Mouse (Mus musculus) kidney, embryonic 14.5 days (tissue): ENCODE measurements at regions not wholly inside any gene's neighbourhood (a gene's known extent, or its start where the extent isn't known, plus 50 kb on each side); places are given as distances from the start of the nearest gene placed in this dataset.

Experiments used
- ATAC-seq: fragments of 200-750 bp; cut with Nextera tagmentation; 2 replicates; pipeline ENCODE4 v1.8.0; 2017; ENCODE audit warnings: moderate number of reproducible peaks, mild to moderate bottlenecking, moderate TSS enrichment, moderate library complexity; ENCODE audit not compliant: low FRiP score, low TSS enrichment
- H3K27ac ChIP-seq: fragments of 300-500 bp; sonication (generic); 2 replicates; pipeline ENCODE4 v1.5.1; 2014; ENCODE audit warnings: low read depth, mild to moderate bottlenecking, low read length, moderate library complexity, mixed read lengths
- H3K27me3 ChIP-seq: fragments of 300-500 bp; sonication (generic); 2 replicates; pipeline ENCODE4 v1.6.1; 2014; ENCODE audit warnings: mild to moderate bottlenecking, low read length; ENCODE audit not compliant: control insufficient read depth, insufficient read depth
- H3K36me3 ChIP-seq: fragments of 300-500 bp; sonication (generic); 2 replicates; pipeline ENCODE4 v1.6.1; 2014; ENCODE audit warnings: low read length, mixed read lengths; ENCODE audit not compliant: control insufficient read depth, insufficient read depth
- H3K4me1 ChIP-seq: fragments of 300-500 bp; sonication (generic); 2 replicates; pipeline ENCODE4 v1.6.1; 2014; ENCODE audit warnings: low read length, mixed read lengths; ENCODE audit not compliant: control insufficient read depth, insufficient read depth
- H3K4me2 ChIP-seq: fragments of 300-500 bp; sonication (generic); replicated peaks from 2 replicates; pipeline ENCODE4 v1.6.1; 2014; ENCODE audit warnings: low read depth, mild to moderate bottlenecking, low read length
- H3K4me3 ChIP-seq: fragments of 300-500 bp; sonication (generic); 2 replicates; pipeline ENCODE4 v1.5.1; 2014; ENCODE audit warnings: mild to moderate bottlenecking, low read length
- H3K9ac ChIP-seq: fragments of 300-500 bp; sonication (generic); 2 replicates; pipeline ENCODE4 v1.6.1; 2014; ENCODE audit warnings: low read depth, mild to moderate bottlenecking, low read length, moderate library complexity
- H3K9me3 ChIP-seq: fragments of 300-500 bp; sonication (generic); 2 replicates; pipeline ENCODE4 v1.6.1; 2016; ENCODE audit warnings: low read length; ENCODE audit not compliant: control insufficient read depth
- WGBS: fragments of 180-500 bp; shearing (Covaris S2); extraction: QIAGEN DNeasy Blood & Tissue Kit; methylation state at CpG from one replicate; pipeline ENCODE4 v1.1.7; 2014; 5-methylcytosine and 5-hydroxymethylcytosine counted together

GRCm38 (mm10) chr15:14000952-14001351, 827.5 kb upstream of the Cdh6 start:
- Histone ChIP-seq H3K4me1 (no peaks in the 10 kb centered on the region), H3K4me2 (no peak overlapping the region), H3K9me3 (no peaks in the 10 kb centered on the region), H3K27me3 (no peaks in the 10 kb centered on the region), H3K27ac (no peak overlapping the region), H3K4me3 (no peak overlapping the region), H3K9ac (no peak overlapping the region), H3K36me3 (no peaks in the 10 kb centered on the region)
- ATAC-seq = no peak

- Histone ChIP-seq H3K27me3 (no peaks in the 10 kb centered on the region), H3K4me3 (no peak overlapping the region), H3K4me1 (no peaks in the 10 kb centered on the region), H3K9ac (no peak overlapping the region), H3K27ac (no peak overlapping the region), H3K4me2 (no peak overlapping the region), H3K36me3 (no peaks in the 10 kb centered on the region), H3K9me3 (no peaks in the 10 kb centered on the region)
- no peak for ATAC-seq
- 86% methylated on average over 3 of the region's 3 CpGs for WGBS
These were observed 816.3 kb upstream of the Cdh6 start for GRCm38 (mm10) chr15:13989768-13990167.

- no peaks in the 10 kb centered on the region for H3K36me3 ChIP-seq
- 81% methylated on average over 8 of the region's 8 CpGs for WGBS
- H3K9ac ChIP-seq = no peak overlapping the region
- ATAC-seq = no peak
- H3K4me1 ChIP-seq = no peaks in the 10 kb centered on the region
- no peak overlapping the region for H3K4me2 ChIP-seq
- no peak overlapping the region for H3K27ac ChIP-seq
- no peaks in the 10 kb centered on the region for H3K9me3 ChIP-seq
- H3K27me3 ChIP-seq = no peaks in the 10 kb centered on the region
- H3K4me3 ChIP-seq = no peak overlapping the region
These were observed 815.5 kb upstream of the Cdh6 start for GRCm38 (mm10) chr15:13988919-13989510.

GRCm38 (mm10) chr15:13969811-13970210, 796.3 kb upstream of the Cdh6 start:
- no peak overlapping the region for H3K4me3 ChIP-seq
- no peak overlapping the region for H3K27ac ChIP-seq
- H3K4me2 ChIP-seq = no peak overlapping the region
- no peaks in the 10 kb centered on the region for H3K27me3 ChIP-seq
- WGBS = 19% methylated on average over 7 of the region's 7 CpGs
- peak; percentile 73; the same call in 1 of the 2 replicates for ATAC-seq
- no peak overlapping the region for H3K9ac ChIP-seq
- no peaks in the 10 kb centered on the region for H3K36me3 ChIP-seq
- H3K9me3 ChIP-seq = no peaks in the 10 kb centered on the region
- H3K4me1 ChIP-seq = no peaks in the 10 kb centered on the region
